Mouse (Mus musculus) left cerebral cortex, adult 8-10 months (tissue): ENCODE results near the gene Ube2t. TPM values are rescaled to one million over a fixed set of nuclear protein-coding genes. Genes with fewer than 3 reads are reported as not detected.

Experiments used
- DNase-seq, 2 experiments: peaks; one replicate each; pipeline ENCODE4 v3.0.0; 2022; ENCODE audit warnings: low spot score in 2 of 2
- total RNA-seq, 4 experiments: library from RNA; stranded (reverse); gene quantifications; 2 replicates each; pipeline ENCODE4 v1.2.4; 2022

The Ube2t gene
- total RNA-seq, 4 experiments from 2014 or later: 0.84 to 2.7 (median 1.7) TPM

GRCm38 (mm10) chr1:134994739-134995138 lies 32.4 kb downstream of the Ube2t start:
- DNase-seq: no peak

DNA sequence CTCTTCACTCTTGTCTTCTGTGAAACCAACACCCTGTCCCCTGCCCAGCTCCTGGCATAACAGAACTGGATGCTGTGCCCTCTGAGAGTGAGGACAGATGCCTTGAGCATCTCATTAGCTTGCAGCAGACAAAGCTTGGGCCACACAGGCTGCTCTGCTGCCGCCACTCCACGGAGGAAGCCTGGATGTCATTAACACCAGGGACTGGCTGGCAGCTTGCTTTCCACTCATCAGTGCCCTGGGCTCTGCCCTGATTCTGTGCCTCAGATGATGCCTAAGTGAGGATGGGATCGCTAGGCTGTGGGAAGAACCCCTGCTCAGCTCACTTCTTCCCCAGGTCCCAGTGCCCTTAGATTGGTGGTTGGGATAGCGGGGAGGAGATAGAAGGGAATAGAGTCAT lies 33.1 kb downstream of the Ube2t start:
- DNase-seq: no peak

GRCm38 (mm10) chr1:134995954-134996353 lies 33.6 kb downstream of the Ube2t start:
- no peak for DNase-seq

- DNase-seq: no peak
These were observed 34.1 kb downstream of the Ube2t start for GRCm38 (mm10) chr1:134996471-134996870.

- DNase-seq: no peak
These were observed 35.2 kb downstream of the Ube2t start for GRCm38 (mm10) chr1:134997568-134997967.

- no peak for DNase-seq
These were observed 35.9 kb downstream of the Ube2t start for GRCm38 (mm10) chr1:134998231-134998630.

- no peak for DNase-seq
These were observed 38.2 kb downstream of the Ube2t start for GRCm38 (mm10) chr1:135000527-135000926.

DNA sequence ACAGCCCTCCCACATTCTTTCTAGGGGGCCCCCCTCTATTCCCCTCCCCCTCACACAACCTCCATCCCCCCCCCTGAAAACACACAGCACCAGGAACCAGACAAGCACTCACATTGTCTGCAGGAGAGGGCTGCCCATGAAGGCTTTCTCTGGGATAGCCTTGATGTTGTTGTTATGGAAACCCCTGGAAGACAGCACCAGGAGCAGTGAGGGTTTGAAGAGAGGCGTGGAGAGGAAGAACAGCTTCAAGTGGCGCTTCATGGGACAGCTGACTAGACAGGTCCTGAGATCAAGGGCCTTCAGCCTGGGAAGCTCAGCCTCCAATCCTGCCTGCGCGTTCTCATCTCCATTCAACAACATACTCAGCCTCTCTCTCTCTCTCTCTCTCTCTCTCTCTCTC lies 41.0 kb downstream of the Ube2t start:
- DNase-seq: no peak

DNA sequence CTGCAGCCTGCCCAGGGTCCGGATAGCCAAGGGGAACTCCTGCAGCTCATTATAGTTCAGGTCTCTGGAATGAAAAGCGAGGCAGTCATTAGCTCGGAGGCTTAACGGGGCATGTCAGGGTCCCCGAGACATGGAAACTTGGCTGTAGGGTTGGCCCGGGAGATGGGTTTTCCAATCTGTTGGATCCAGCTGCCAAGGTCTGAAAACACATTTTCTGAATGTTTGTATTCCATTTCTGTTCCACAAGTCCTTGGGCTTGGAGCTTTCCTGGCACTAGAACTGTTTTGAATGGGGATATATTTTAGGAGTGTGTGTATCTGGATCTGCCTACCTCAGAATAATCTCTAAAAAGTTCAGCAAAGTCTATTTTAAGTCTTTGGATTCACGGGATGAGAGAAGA lies 43.3 kb downstream of the Ube2t start:
- DNase-seq: no peak

- no peak for DNase-seq
These were observed 47.5 kb downstream of the Ube2t start for GRCm38 (mm10) chr1:135009833-135010232.

GRCm38 (mm10) chr1:135011912-135012311 lies 49.5 kb downstream of the Ube2t start:
- no peak for DNase-seq

DNA sequence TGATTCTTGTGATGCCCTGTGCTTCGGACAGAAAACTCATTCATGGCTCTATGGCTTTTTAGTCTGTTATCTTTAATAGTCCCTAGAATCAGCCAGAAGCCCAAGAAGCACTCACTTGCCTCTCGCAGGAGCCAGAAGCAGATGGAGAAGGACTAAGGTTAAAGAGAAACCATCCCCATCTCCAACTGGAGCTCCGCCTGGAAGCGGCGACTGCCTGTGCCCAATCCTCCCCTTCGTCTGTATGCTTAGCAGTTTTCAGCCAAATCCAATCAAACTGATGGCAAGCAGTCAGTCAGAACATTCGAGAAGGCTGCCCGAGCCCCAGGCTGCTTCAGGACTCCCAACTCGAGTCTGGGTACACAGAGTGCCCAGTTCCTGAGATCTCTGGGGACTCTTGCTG lies 50.1 kb downstream of the Ube2t start:
- DNase-seq: no peak

- no peak for DNase-seq
These were observed 52.6 kb downstream of the Ube2t start for GRCm38 (mm10) chr1:135014921-135015445.

- no peak for DNase-seq
These were observed 54.7 kb downstream of the Ube2t start for GRCm38 (mm10) chr1:135016907-135017655.

GRCm38 (mm10) chr1:135017656-135018015 lies 55.3 kb downstream of the Ube2t start:
- no peak for DNase-seq

- no peak for DNase-seq
These were observed 56.9 kb downstream of the Ube2t start for GRCm38 (mm10) chr1:135019087-135019774.

- DNase-seq: no peak
These were observed 57.4 kb downstream of the Ube2t start for GRCm38 (mm10) chr1:135019775-135020167.

DNA sequence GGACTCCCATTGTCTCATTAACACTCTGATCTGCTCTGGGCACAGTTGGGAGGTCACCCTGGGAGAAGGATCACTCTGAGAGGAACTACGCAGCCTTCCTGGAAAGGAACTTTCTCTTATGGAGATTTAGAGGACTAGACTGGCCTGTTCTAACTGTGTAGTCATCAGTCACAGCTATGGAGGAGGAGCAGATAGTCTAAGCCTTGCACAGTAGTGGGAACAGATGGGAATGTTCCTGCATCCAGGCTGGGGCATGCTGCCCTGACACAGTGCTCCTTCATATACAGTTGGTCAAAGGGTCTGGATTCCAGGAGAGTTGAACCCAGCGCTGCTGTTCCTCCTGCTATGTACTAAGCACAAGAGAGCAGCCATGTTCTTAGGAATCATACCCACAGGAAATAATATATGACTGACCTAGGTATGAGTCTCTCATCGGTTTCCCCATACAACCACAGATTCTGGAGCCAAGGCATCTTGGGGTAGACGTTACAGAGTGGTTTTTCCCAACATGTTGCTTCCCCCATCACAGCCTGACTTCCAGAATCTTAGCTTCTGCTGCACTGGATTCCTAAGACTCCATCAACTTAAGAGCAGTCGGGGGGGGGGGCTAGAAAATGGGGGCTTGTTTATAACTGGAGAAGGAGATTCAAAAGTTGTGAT lies 58.0 kb downstream of the Ube2t start:
- no peak for DNase-seq

- DNase-seq: no peak
These were observed 58.6 kb downstream of the Ube2t start for GRCm38 (mm10) chr1:135020970-135021369.

DNA sequence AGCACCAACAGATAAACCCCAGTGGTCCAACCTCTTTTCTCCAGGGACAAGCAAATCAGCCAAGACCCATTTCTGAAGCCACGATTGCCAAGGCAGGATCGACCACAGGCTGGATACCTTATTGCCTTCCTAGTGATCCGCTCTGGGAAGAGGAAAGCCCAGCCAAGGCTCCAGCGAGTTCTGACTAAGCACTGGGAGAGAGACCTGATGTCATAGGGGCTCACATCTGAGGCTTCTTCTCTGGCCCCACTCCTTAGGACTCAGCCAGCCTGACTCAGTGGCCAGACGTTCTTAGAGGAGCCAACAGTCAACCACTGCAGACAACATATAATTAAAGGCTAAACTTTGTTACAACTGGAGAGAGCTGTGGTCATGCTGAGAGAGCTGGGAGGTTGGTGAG lies 59.6 kb downstream of the Ube2t start:
- no peak for DNase-seq

DNA sequence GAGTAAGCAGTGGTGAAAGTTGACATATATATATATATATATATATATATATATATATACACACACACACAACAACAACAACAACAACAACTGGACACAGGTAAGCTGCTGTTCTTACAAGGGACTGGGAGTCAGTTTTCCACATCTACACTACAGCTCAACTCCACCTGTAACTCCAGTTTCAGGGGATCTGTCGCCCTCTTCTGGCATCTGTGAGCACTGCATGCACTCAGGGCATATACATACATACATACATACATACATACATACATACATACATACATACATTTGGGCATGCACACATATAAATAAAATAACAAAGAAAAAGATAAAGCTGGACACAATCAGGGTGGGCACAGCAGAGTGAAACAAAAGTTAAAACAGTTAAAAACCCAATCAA lies 61.2 kb downstream of the Ube2t start:
- no peak for DNase-seq
